Mouse (Mus musculus) gonadal fat pad, adult 2 months (tissue): ENCODE measurements around the gene Macrod2. TPM values are rescaled to one million over a fixed set of nuclear protein-coding genes. Genes with fewer than 3 reads are reported as not detected.

ENCODE experiments used
- polyA plus RNA-seq: library from polyadenylated mRNA; depleted of rRNA; stranded (reverse); fragments of >200 nt; gene quantifications from 2 replicates; pipeline ENCODE4 v1.2.3, GENCODE M21; 2012; rRNA removed

Gene Macrod2
- polyA plus RNA-seq, 1 experiment: 2.5 TPM

Other genes with a start within 250 kb of the Macrod2 start
- gene Gm17374, start 243.3 kb upstream of the Macrod2 start, polyA plus RNA-seq: not detected in 2 replicates
- gene Esf1, start 224.7 kb upstream of the Macrod2 start, polyA plus RNA-seq: 0.65 and 1.5 TPM in 2 replicates
- 4.0 and 5.0 TPM in 2 replicates for gene Ndufaf5, start 224.7 kb upstream of the Macrod2 start, polyA plus RNA-seq
- gene Sel1l2, start 5.6 kb upstream of the Macrod2 start, polyA plus RNA-seq: not detected in 2 replicates